Mouse (Mus musculus): ENCODE data around the gene Alpk3. TPM values are rescaled to one million over a fixed set of nuclear protein-coding genes. Genes with fewer than 3 reads are reported as not detected.
"Not testable (repeated sequence)": the region's sequence is repeated elsewhere in the genome, so short reads cannot be mapped to it uniquely, and the experiment has no call there.

Alpk3 gene
- polyA plus RNA-seq, 1 experiment from 2014 or later, result 0.55 TPM

DNA sequence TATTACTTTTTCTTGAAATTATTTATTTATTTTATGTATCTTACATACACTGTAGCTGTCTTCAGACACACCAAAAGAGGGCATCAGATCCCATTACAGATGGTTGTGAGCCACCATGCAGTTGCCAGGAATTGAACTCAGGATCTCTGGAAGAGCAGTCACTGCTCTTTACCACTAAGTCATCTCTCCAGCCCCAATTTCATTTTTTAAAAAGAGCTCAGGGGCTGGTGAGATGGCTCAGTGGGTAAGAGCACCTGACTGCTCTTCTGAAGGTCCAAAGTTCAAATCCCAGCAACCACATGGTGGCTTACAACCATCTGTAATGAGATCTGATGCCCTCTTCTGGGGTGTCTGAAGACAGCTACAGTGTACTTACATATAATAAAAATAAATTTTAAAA, 96.8 kb downstream of the Alpk3 start:
- H3K36me3 ChIP-seq (ENCODE audit: control insufficient read depth, insufficient read depth, low read length); H3K9me3 ChIP-seq (ENCODE audit: control insufficient read depth, low read depth, low read length); H3K4me1 ChIP-seq (ENCODE audit: control insufficient read depth, insufficient read depth, low read length); H3K4me2 ChIP-seq (replicated peaks; ENCODE audit: low read depth, low read length); H3K27ac ChIP-seq (ENCODE audit: low read length); H3K9ac ChIP-seq (replicated peaks; ENCODE audit: low read depth, low read length); H3K4me3 ChIP-seq (ENCODE audit: low read depth, low read length); H3K27me3 ChIP-seq (ENCODE audit: control insufficient read depth, insufficient read depth, low read length); ATAC-seq (ENCODE audit: insufficient number of reproducible peaks, insufficient read depth, low FRiP score, low read depth): not testable (repeated sequence)

- H3K36me3 ChIP-seq (ENCODE audit: control insufficient read depth, insufficient read depth, low read length), result no peaks in the 10 kb centered on the region
- H3K27ac ChIP-seq (ENCODE audit: low read length), result no peak overlapping the region
- no peaks in the 10 kb centered on the region for H3K4me1 ChIP-seq (ENCODE audit: control insufficient read depth, insufficient read depth, low read length)
- H3K27me3 ChIP-seq (ENCODE audit: control insufficient read depth, insufficient read depth, low read length), result no peaks in the 10 kb centered on the region
- H3K4me3 ChIP-seq (ENCODE audit: low read depth, low read length), result no peak overlapping the region
- H3K9ac ChIP-seq (replicated peaks; ENCODE audit: low read depth, low read length), result no peak overlapping the region
- 6% methylated on average over 3 of the region's 3 CpGs for WGBS
- H3K4me2 ChIP-seq (replicated peaks; ENCODE audit: low read depth, low read length), result no peak overlapping the region
- peak; percentile 63; the same call in 1 of the 2 replicates for ATAC-seq (ENCODE audit: insufficient number of reproducible peaks, insufficient read depth, low FRiP score, low read depth)
- H3K9me3 ChIP-seq (ENCODE audit: control insufficient read depth, low read depth, low read length), result no peaks in the 10 kb centered on the region
These were observed 97.6 kb downstream of the Alpk3 start for GRCm38 (mm10) chr7:81154960-81155359.

Other genes with a start within 250 kb of the Alpk3 start
- gene Iqgap1, start 231.6 kb upstream of the Alpk3 start, polyA plus RNA-seq (2014; fragmentation: Nextera tagmentation; extraction: Ambion mirVana), result 94.3 and 99.9 TPM in 2 replicates
- gene Zscan2, start 196.7 kb upstream of the Alpk3 start, polyA plus RNA-seq (2014; fragmentation: Nextera tagmentation; extraction: Ambion mirVana), result 2.4 and 2.5 TPM in 2 replicates
- 28.8 and 31.2 TPM in 2 replicates for gene Wdr73, start 156.3 kb upstream of the Alpk3 start, polyA plus RNA-seq (2014; fragmentation: Nextera tagmentation; extraction: Ambion mirVana)
- 4.9 and 5.4 TPM in 2 replicates for gene Nmb, start 152.5 kb upstream of the Alpk3 start, polyA plus RNA-seq (2014; fragmentation: Nextera tagmentation; extraction: Ambion mirVana)
- gene Sec11a, start 109.8 kb upstream of the Alpk3 start, polyA plus RNA-seq (2014; fragmentation: Nextera tagmentation; extraction: Ambion mirVana), result 209 and 219 TPM in 2 replicates
- gene Zfp592, start 63.9 kb upstream of the Alpk3 start, polyA plus RNA-seq (2014; fragmentation: Nextera tagmentation; extraction: Ambion mirVana), result 15.2 and 15.4 TPM in 2 replicates
- gene Slc28a1, start 57.2 kb downstream of the Alpk3 start, polyA plus RNA-seq (2014; fragmentation: Nextera tagmentation; extraction: Ambion mirVana), result not detected in 2 replicates
- gene Pde8a, start 156.0 kb downstream of the Alpk3 start, polyA plus RNA-seq (2014; fragmentation: Nextera tagmentation; extraction: Ambion mirVana), result 4.2 and 4.4 TPM in 2 replicates